Mouse (Mus musculus) E14TG2a.4 (cell line): ENCODE measurements around the gene Hist1h1a.

ENCODE experiments used
- CTCF ChIP-seq: conservative IDR thresholded peaks from 2 replicates; pipeline ENCODE4 v1.5.1; 2014; ENCODE audit warnings: low read length
- NANOG ChIP-seq: IDR thresholded peaks from 2 replicates; pipeline ENCODE4 v1.6.1; 2014; ENCODE audit warnings: borderline replicate concordance, low read length, mixed read lengths

DNA sequence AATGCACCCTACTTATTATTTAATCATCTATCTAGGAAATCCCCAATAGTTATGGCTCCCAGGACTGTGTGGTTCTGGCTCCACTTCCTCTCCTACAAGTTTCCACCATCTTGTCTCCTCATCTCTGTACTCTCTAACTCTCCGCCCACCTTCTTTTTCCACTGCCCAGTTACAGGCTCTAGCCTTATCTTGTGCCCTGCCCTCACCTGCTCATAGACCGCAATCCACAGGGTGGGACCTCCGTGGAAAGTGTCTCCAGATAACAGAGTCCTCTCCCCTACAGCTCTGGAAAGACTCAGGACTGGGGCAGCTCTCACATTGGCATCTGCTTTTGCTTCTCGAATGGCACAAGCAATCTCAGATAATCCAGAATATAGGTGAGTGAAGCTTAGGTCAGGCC, 15.6 kb downstream of the Hist1h1a start:
- TF ChIP-seq CTCF (no peak), NANOG (no peak)
